Mouse (Mus musculus) stomach, postnatal 0 days (tissue): ENCODE measurements at regions not wholly inside any gene's neighbourhood (a gene's known extent, or its start where the extent isn't known, plus 50 kb on each side); places are given as distances from the start of the nearest gene placed in this dataset.

ENCODE experiments used
- CTCF ChIP-seq: IDR thresholded peaks from 2 replicates; pipeline ENCODE4 v1.5.1; 2016; ENCODE audit warnings: antibody characterized with exemption, low read depth, mild to moderate bottlenecking, moderate library complexity
- EP300 ChIP-seq: optimal IDR thresholded peaks from 2 replicates; pipeline ENCODE3; 2016; ENCODE audit warnings: antibody characterized with exemption

GRCm38 (mm10) chr8:116064562-116064961, 357.0 kb upstream of the Maf start:
- no peak for TF ChIP-seq CTCF
- no peak for TF ChIP-seq EP300
